Mouse (Mus musculus): ENCODE results near the gene Pllp.

DNA sequence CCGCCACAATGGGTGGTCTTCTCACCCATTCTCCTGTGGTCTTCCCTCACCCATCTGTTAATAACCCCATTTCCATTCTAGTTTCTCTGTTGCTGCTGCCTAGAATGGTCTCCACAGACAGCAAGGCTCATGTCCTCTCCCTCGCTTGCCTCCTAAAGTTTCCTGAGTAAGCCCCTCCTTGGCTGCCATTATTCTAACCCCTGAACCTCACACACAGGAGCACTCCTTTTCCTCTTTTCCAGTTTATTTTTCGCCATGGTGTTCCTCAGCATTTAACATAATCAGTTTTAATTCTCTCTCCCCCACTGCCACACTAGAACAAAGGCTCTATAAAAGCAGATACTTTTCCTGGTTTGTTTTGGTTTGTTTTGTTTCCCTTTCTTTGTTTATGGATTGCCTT is 43.1 kb downstream of the Pllp start:
- no peak for TF ChIP-seq CTCF (IDR thresholded peaks at IDR 0.05; ENCODE audit: low read depth)
- no peak for TF ChIP-seq EP300 (optimal IDR thresholded peaks at IDR 0.05)
